Mouse (Mus musculus): Measurements from ENCODE around the gene 2810459M11Rik. TPM values are rescaled to one million over a fixed set of nuclear protein-coding genes. Genes with fewer than 3 reads are reported as not detected.

Gene 2810459M11Rik
- polyA plus RNA-seq, 2 experiments: 12.3 to 15.5 TPM

DNA sequence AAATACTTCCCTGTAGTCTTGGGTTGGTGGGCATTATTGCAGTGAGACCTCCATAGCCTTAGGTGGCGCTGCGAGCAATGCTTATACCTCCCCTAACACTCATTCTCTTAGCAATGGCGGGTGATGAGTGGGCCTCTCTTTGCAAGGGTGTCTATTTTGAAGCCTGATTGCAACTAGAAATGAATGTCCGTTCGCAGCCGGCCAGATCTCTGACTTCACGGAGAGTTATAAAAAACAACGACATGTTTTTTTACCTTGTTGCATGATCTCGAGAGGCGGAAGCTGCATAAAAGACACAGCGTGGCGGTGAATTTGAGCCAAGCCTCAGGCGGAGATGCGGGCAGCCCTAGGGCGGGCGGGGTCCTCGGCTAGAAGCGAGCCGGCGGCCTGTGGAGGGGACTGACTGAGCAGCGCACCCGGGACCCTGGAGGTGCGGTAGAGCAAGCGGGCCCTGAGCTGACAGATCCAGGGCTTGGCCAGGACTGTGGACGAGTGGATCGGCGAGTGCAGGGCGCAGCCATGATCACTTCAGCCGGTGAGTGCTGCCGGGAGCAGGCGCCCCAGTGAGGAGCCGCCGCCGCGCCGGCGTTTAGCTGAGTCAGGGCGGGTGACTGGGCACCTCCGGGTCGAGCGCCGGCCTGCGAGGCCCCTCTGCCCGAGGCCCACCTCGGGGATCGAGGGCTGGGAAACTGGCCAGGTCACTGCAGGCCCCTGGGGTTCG lies 18.8 kb downstream of the 2810459M11Rik start, which contains the start of gene Psmd1:
Gene Psmd1, plus strand, starts transcription at position 117 of the 721 bp plus-strand sequence.
- Histone ChIP-seq H3K36me3 (replicated peaks; ENCODE audit: control insufficient read depth, insufficient read depth, low read depth) (peaks cover 5% of the 10 kb centered on the region; the same call in 1 of the 2 replicates), H3K9me3 (ENCODE audit: control insufficient read depth, low read length) (no peaks in the 10 kb centered on the region; the same call in 1 of the 2 replicates), H3K4me2 (ENCODE audit: low read depth) (peak within 1 kb of the TSS; percentile 95), H3K4me1 (replicated peaks; ENCODE audit: control insufficient read depth in 2 of 2, insufficient read depth in 2 of 2, low read length in 1 of 2) (peaks cover 16 to 21% of the 10 kb centered on the region in 2 experiments), H3K27me3 (ENCODE audit: control insufficient read depth, insufficient read depth, low read length) (no peaks in the 10 kb centered on the region), H3K27ac (peak within 1 kb of the TSS; percentile 75), H3K4me3 (ENCODE audit: insufficient read depth in 1 of 2, low read depth in 2 of 2, low read length in 2 of 2) (peak within 1 kb of the TSS; percentile 92 to 99), H3K9ac (replicated peaks) (peak within 1 kb of the TSS; percentile 100)
- peak; percentile 84 to 93 (median 86) for DNase-seq (ENCODE audit: low read depth in 3 of 3, low spot score in 3 of 3)
- WGBS (ENCODE audit: insufficient replicate concordance): under 1% methylated on average over 47 of the region's 47 CpGs
- TF ChIP-seq CTCF (IDR thresholded peaks at IDR 0.05; ENCODE audit: low read depth): peak; percentile 95
- TF ChIP-seq EP300 (IDR thresholded peaks at IDR 0.05; ENCODE audit: low read depth): peak; percentile 83
- ATAC-seq (ENCODE audit: insufficient read depth): peak; percentile 93

DNA sequence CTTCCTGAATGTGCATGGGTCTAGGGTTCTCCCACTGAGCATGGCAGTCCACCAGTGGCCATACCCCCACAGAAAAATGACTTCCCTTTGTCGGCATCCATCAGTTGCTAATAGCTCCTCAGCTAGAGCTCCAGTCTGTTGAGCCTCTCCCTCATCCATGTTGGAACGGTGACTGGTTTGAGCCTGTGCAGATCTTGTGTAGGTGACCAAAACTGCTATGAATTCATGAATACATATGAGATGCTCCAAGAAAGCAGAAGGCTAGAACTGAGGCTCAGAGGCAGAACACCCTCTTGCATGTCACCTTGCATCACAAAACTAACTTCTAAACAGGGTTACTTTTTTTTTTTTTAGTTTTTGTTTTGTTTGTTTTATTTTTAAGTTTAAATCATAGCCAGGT lies 30.9 kb downstream of the 2810459M11Rik start:
- Histone ChIP-seq H3K27ac (no peak overlapping the region), H3K4me3 (ENCODE audit: insufficient read depth in 1 of 2, low read depth in 2 of 2, low read length in 2 of 2) (no peak overlapping the region), H3K4me1 (replicated peaks; ENCODE audit: control insufficient read depth in 2 of 2, insufficient read depth in 2 of 2, low read length in 1 of 2) (no peaks in the 10 kb centered on the region), H3K9ac (replicated peaks) (no peak overlapping the region), H3K36me3 (replicated peaks; ENCODE audit: control insufficient read depth, insufficient read depth, low read depth) (peaks cover 68% of the 10 kb centered on the region), H3K9me3 (ENCODE audit: control insufficient read depth, low read length) (no peaks in the 10 kb centered on the region), H3K4me2 (ENCODE audit: low read depth) (no peak overlapping the region), H3K27me3 (ENCODE audit: control insufficient read depth, insufficient read depth, low read length) (no peaks in the 10 kb centered on the region)
- DNase-seq (ENCODE audit: low read depth in 3 of 3, low spot score in 3 of 3) (no peak), ATAC-seq (ENCODE audit: insufficient read depth) (no peak)
- TF ChIP-seq CTCF (IDR thresholded peaks at IDR 0.05; ENCODE audit: low read depth): no peak
- TF ChIP-seq EP300 (IDR thresholded peaks at IDR 0.05; ENCODE audit: low read depth): no peak
- WGBS (ENCODE audit: insufficient replicate concordance): 95% methylated on average over 2 of the region's 2 CpGs

DNA sequence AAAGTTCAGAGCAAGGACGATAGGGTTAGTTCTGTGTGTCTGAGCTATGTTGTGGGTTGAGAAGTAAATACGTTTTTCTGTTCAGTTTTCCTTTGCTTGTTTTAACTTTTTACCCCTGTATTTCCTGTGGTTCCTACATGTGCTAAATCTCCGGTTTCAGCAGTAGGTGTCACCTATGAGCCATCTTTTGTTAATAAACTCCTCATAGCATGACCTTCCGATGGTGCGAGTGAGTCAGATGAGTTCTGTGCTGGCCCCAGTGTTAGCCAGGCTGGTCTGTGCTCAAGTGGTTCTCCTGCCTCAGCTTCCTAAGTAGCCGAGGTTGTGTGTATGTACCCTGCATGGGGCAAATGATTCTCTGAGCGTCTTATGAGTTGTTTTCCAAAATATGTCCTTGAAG lies 48.8 kb downstream of the 2810459M11Rik start:
- no peaks in the 10 kb centered on the region for H3K4me1 ChIP-seq (replicated peaks; ENCODE audit: control insufficient read depth in 2 of 2, insufficient read depth in 2 of 2, low read length in 1 of 2)
- TF ChIP-seq CTCF (IDR thresholded peaks at IDR 0.05; ENCODE audit: low read depth) (no peak), EP300 (IDR thresholded peaks at IDR 0.05; ENCODE audit: low read depth) (no peak)
- H3K36me3 ChIP-seq (replicated peaks; ENCODE audit: control insufficient read depth, insufficient read depth, low read depth): peaks cover 56% of the 10 kb centered on the region
- ATAC-seq (ENCODE audit: insufficient read depth) (no peak), DNase-seq (ENCODE audit: low read depth in 3 of 3, low spot score in 3 of 3) (no peak)
- H3K4me3 ChIP-seq (ENCODE audit: insufficient read depth in 1 of 2, low read depth in 2 of 2, low read length in 2 of 2): no peak overlapping the region
- H3K27me3 ChIP-seq (ENCODE audit: control insufficient read depth, insufficient read depth, low read length): no peaks in the 10 kb centered on the region
- no peak overlapping the region for H3K9ac ChIP-seq (replicated peaks)
- H3K27ac ChIP-seq: no peak overlapping the region
- no peaks in the 10 kb centered on the region for H3K9me3 ChIP-seq (ENCODE audit: control insufficient read depth, low read length)
- 78% methylated on average over 7 of the region's 7 CpGs for WGBS (ENCODE audit: insufficient replicate concordance)
- no peak overlapping the region for H3K4me2 ChIP-seq (ENCODE audit: low read depth)

DNA sequence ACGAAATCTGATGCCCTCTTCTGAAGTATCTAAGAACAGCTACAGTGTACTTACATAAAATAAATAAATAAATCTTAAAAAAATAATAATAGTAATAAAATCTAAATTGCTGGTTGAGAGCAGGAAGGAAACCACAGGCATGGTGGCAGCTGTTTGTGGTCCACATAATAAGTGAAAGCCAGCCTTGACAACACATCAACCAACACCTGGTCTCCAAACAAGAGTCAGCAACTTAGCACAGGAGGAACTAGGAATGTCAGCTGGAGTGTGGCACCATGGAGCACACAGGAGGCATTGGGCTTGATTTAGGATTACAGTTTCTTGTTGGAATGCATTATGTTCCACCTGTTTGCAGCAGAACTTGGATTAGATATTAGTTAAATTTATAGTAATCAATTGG lies 59.4 kb downstream of the 2810459M11Rik start:
- no peak overlapping the region for H3K4me2 ChIP-seq (ENCODE audit: low read depth)
- no peaks in the 10 kb centered on the region for H3K4me1 ChIP-seq (replicated peaks; ENCODE audit: control insufficient read depth in 2 of 2, insufficient read depth in 2 of 2, low read length in 1 of 2)
- WGBS (ENCODE audit: insufficient replicate concordance): 86% methylated on average over 1 of the region's 1 CpGs
- no peak overlapping the region for H3K9ac ChIP-seq (replicated peaks)
- H3K4me3 ChIP-seq (ENCODE audit: insufficient read depth in 1 of 2, low read depth in 2 of 2, low read length in 2 of 2): no peak overlapping the region
- ATAC-seq (ENCODE audit: insufficient read depth) (no peak), DNase-seq (ENCODE audit: low read depth in 3 of 3, low spot score in 3 of 3) (no peak)
- TF ChIP-seq CTCF (IDR thresholded peaks at IDR 0.05; ENCODE audit: low read depth) (no peak), EP300 (IDR thresholded peaks at IDR 0.05; ENCODE audit: low read depth) (no peak)
- no peaks in the 10 kb centered on the region for H3K9me3 ChIP-seq (ENCODE audit: control insufficient read depth, low read length)
- no peak overlapping the region for H3K27ac ChIP-seq
- H3K36me3 ChIP-seq (replicated peaks; ENCODE audit: control insufficient read depth, insufficient read depth, low read depth): peaks cover 6% of the 10 kb centered on the region
- H3K27me3 ChIP-seq (ENCODE audit: control insufficient read depth, insufficient read depth, low read length): no peaks in the 10 kb centered on the region

Other genes starting within 250 kb of the 2810459M11Rik start
- 21.5 and 22.0 TPM in 2 replicates for gene Itm2c, start 151.6 kb upstream of the 2810459M11Rik start, polyA plus RNA-seq (2012; rRNA removed)
- gene Itm2c, start 151.6 kb upstream of the 2810459M11Rik start, polyA plus RNA-seq (2014; fragmentation: Nextera tagmentation; extraction: Ambion mirVana): 26.3 and 27.2 TPM in 2 replicates
- 0.05 and 0.08 TPM in 2 replicates for gene 4933407L21Rik, start 117.4 kb upstream of the 2810459M11Rik start, polyA plus RNA-seq (2012; rRNA removed)
- not detected in 2 replicates for gene 4933407L21Rik, start 117.4 kb upstream of the 2810459M11Rik start, polyA plus RNA-seq (2014; fragmentation: Nextera tagmentation; extraction: Ambion mirVana)
- gene Gpr55, start 84.9 kb upstream of the 2810459M11Rik start, polyA plus RNA-seq (2012; rRNA removed): 0.02 and 0.04 TPM in 2 replicates
- not detected in 2 replicates for gene Gpr55, start 84.9 kb upstream of the 2810459M11Rik start, polyA plus RNA-seq (2014; fragmentation: Nextera tagmentation; extraction: Ambion mirVana)
- gene Spata3, start 29.0 kb upstream of the 2810459M11Rik start, polyA plus RNA-seq (2012; rRNA removed): 0.05 and 0.17 TPM in 2 replicates
- gene Spata3, start 29.0 kb upstream of the 2810459M11Rik start, polyA plus RNA-seq (2014; fragmentation: Nextera tagmentation; extraction: Ambion mirVana): 0.17 and 0.21 TPM in 2 replicates
- 43.7 and 53.0 TPM in 2 replicates for gene Psmd1, start 18.5 kb downstream of the 2810459M11Rik start, polyA plus RNA-seq (2012; rRNA removed)
- 104 and 107 TPM in 2 replicates for gene Psmd1, start 18.5 kb downstream of the 2810459M11Rik start, polyA plus RNA-seq (2014; fragmentation: Nextera tagmentation; extraction: Ambion mirVana)
- gene Htr2b, start 66.1 kb downstream of the 2810459M11Rik start, polyA plus RNA-seq (2012; rRNA removed): 0.02 TPM in 1 of 2 replicates, not detected in the other
- 0.06 TPM in 1 of 2 replicates, not detected in the other for gene Htr2b, start 66.1 kb downstream of the 2810459M11Rik start, polyA plus RNA-seq (2014; fragmentation: Nextera tagmentation; extraction: Ambion mirVana)
- gene Gm21972, start 87.8 kb downstream of the 2810459M11Rik start, polyA plus RNA-seq (2012; rRNA removed): 0.43 and 1.2 TPM in 2 replicates
- gene Gm21972, start 87.8 kb downstream of the 2810459M11Rik start, polyA plus RNA-seq (2014; fragmentation: Nextera tagmentation; extraction: Ambion mirVana): 0.15 TPM in 1 of 2 replicates, not detected in the other
- gene Armc9, start 108.9 kb downstream of the 2810459M11Rik start, polyA plus RNA-seq (2012; rRNA removed): 4.5 and 5.5 TPM in 2 replicates
- 8.4 and 9.9 TPM in 2 replicates for gene Armc9, start 108.9 kb downstream of the 2810459M11Rik start, polyA plus RNA-seq (2014; fragmentation: Nextera tagmentation; extraction: Ambion mirVana)

All from liver, embryonic 14.5 days (tissue).